ENCODE assay signal across 9 mouse cellular contexts in the genomic region with DNA sequence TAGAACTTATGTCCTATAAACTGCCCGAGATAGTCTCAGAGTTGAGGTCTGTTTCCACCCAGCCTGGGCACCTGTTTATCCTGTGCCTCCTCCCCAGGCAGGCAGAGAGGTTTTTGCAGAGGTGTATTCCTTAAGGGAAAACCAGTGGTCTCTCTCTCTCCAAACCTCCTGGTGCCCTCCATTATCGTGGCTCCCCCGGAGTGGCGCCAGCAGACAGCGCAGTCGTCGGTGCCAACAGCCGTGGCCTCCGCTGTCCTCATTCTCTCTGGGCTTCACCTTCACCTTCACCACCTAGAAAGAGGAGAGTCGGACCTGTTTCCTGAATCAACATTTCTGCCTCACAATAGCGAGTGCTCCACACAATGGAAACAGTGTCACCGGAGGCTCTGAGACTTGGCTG. TPM values are rescaled to one million over a fixed set of nuclear protein-coding genes. Genes with fewer than 3 reads are reported as not detected.
DNase-seq lines count a peak whose midpoint lies in the region; ATAC-seq and TF ChIP-seq lines count a peak whose summit lies in the region.
"Had no signal": no experiment of that assay in that cellular context is flagged by ENCODE, and none has a peak within 500 bp of the region (broad histone marks: within the 10 kb centered on the region; RNA-seq: fewer than 3 reads in every experiment).

No protein-coding gene starts in this region.

- H3K9ac ChIP-seq in forebrain, embryonic 15.5 days (replicated peaks), result peak overlapping the region; percentile 99
- H3K9ac ChIP-seq in neural tube, embryonic 15.5 days (replicated peaks), result peak overlapping the region; percentile 96
- H3K9ac ChIP-seq: limb, embryonic 15.5 days had no signal

- H3K9me3 ChIP-seq in forebrain, embryonic 15.5 days, result no peaks in the 10 kb centered on the region
- H3K9me3 ChIP-seq in neural tube, embryonic 15.5 days (replicated peaks), result no peaks in the 10 kb centered on the region
- H3K9me3 ChIP-seq: embryonic facial prominence, embryonic 12.5 days; limb, embryonic 15.5 days had no signal

- H3K36me3 ChIP-seq in forebrain, embryonic 15.5 days, result no peaks in the 10 kb centered on the region
- H3K36me3 ChIP-seq in neural tube, embryonic 15.5 days, result no peaks in the 10 kb centered on the region
- H3K36me3 ChIP-seq: embryonic facial prominence, embryonic 12.5 days; limb, embryonic 15.5 days had no signal

- TF ChIP-seq CTCF in left cerebral cortex, adult 2 months (IDR thresholded peaks at IDR 0.05), result no peak

- intact Hi-C loops in left cerebral cortex, adult 2 months (cut with DNase I), result no loop called here
- intact Hi-C loops in left cerebral cortex, postnatal 4 days (cut with DNase I), result no loop called here

- H3K27ac ChIP-seq in left cerebral cortex, adult 2 months, result no peak overlapping the region
- 0 out of 2 replicates have a peak overlapping the region, but pooled peaks have one; percentile 9 for H3K27ac ChIP-seq in forebrain, embryonic 15.5 days (replicated peaks)
- peak overlapping the region; percentile 54 for H3K27ac ChIP-seq in neural tube, embryonic 15.5 days (replicated peaks)
- H3K27ac ChIP-seq: embryonic facial prominence, embryonic 12.5 days had no signal

- H3K4me3 ChIP-seq in left cerebral cortex, adult 2 months, result peak overlapping the region; percentile 96
- peak overlapping the region; percentile 71 for H3K4me3 ChIP-seq in forebrain, embryonic 15.5 days
- peak overlapping the region; percentile 84 for H3K4me3 ChIP-seq in neural tube, embryonic 15.5 days (replicated peaks)
- H3K4me3 ChIP-seq: embryonic facial prominence, embryonic 12.5 days; limb, embryonic 15.5 days had no signal

- peak overlapping the region; percentile 66 for H3K4me2 ChIP-seq in forebrain, embryonic 15.5 days (replicated peaks)
- peak overlapping the region; percentile 74 for H3K4me2 ChIP-seq in neural tube, embryonic 15.5 days

- DNase-seq in left cerebral cortex, adult 2 months (ENCODE audit: extremely low spot score in 1 of 2, low spot score in 2 of 2), result no peak
- DNase-seq in left cerebral cortex, postnatal 4 days, result no peak
- peak; percentile 33 for DNase-seq in induced T-regulatory cell, adult 2 months (ENCODE audit: low read depth)
- DNase-seq in Muller cell, postnatal 12 days (ENCODE audit: inconsistent ontology term), result no peak

- peaks cover 51% of the 10 kb centered on the region for H3K4me1 ChIP-seq in forebrain, embryonic 15.5 days
- H3K4me1 ChIP-seq in neural tube, embryonic 15.5 days, result peaks cover 62% of the 10 kb centered on the region

- ATAC-seq in forebrain, embryonic 15.5 days (replicated peaks), result no peak
- no peak for ATAC-seq in neural tube, embryonic 15.5 days (ENCODE audit: low FRiP score)
- ATAC-seq in granulocyte monocyte progenitor cell, adult 5-6 weeks (replicated peaks; ENCODE audit: poor library complexity, severe bottlenecking), result no peak

- 66% methylated on average over 12 of the region's 12 CpGs for WGBS in forebrain, embryonic 15.5 days
- WGBS in neural tube, embryonic 15.5 days, result 66% methylated on average over 12 of the region's 12 CpGs

- no peaks in the 10 kb centered on the region for H3K27me3 ChIP-seq in forebrain, embryonic 15.5 days
- no peaks in the 10 kb centered on the region for H3K27me3 ChIP-seq in neural tube, embryonic 15.5 days (replicated peaks)
- H3K27me3 ChIP-seq: embryonic facial prominence, embryonic 12.5 days; limb, embryonic 15.5 days had no signal

RNA-seq across cellular contexts. Expression of gene Gramd4, which starts 3.1 kb away (rescaled TPM):
- 10 to 100 TPM; 46.2 to 51.7 TPM for total RNA-seq in left cerebral cortex, adult 2 months (2021)
- total RNA-seq in left cerebral cortex, postnatal 4 days (2021), result 10 to 100 TPM; 52.0 to 57.8 TPM
- 48.8 and 52.9 TPM in 2 replicates for polyA plus RNA-seq in forebrain, embryonic 15.5 days (2015; fragmentation: Nextera tagmentation; extraction: Ambion mirVana)
- 25.4 and 25.8 TPM in 2 replicates for polyA plus RNA-seq in neural tube, embryonic 15.5 days (2015; fragmentation: Nextera tagmentation; extraction: Ambion mirVana)
- total RNA-seq in granulocyte monocyte progenitor cell, adult 5-6 weeks (2014; fragmentation: Nextera tagmentation), result 15.0 and 19.9 TPM in 2 replicates
- total RNA-seq in granulocyte monocyte progenitor cell, adult 5-6 weeks (2017), result 15.9 and 18.4 TPM in 2 replicates

RNA-seq across cellular contexts. Expression of gene Celsr1, which starts 27.0 kb away (rescaled TPM):
- total RNA-seq in left cerebral cortex, adult 2 months (2021), result 1 to 10 TPM; 3.7 to 4.6 TPM
- 1 to 10 TPM; 5.0 to 5.2 TPM for total RNA-seq in left cerebral cortex, postnatal 4 days (2021)
- 5.8 and 7.2 TPM in 2 replicates for polyA plus RNA-seq in forebrain, embryonic 15.5 days (2015; fragmentation: Nextera tagmentation; extraction: Ambion mirVana)
- 0.88 and 1.4 TPM in 2 replicates for polyA plus RNA-seq in neural tube, embryonic 15.5 days (2015; fragmentation: Nextera tagmentation; extraction: Ambion mirVana)
- 8.0 and 12.6 TPM in 2 replicates for total RNA-seq in granulocyte monocyte progenitor cell, adult 5-6 weeks (2014; fragmentation: Nextera tagmentation)
- 6.9 and 8.7 TPM in 2 replicates for total RNA-seq in granulocyte monocyte progenitor cell, adult 5-6 weeks (2017)
